Mouse (Mus musculus) heart, adult 2 months (tissue): Measurements from ENCODE around the gene Hddc2. TPM values are rescaled to one million over a fixed set of nuclear protein-coding genes. Genes with fewer than 3 reads are reported as not detected.
A peak's percentile ranks its signal among the peaks of the same experiment; 100 is the strongest.

Experiments
- DNase-seq, 2 experiments: peaks; one replicate each; pipeline ENCODE4 v3.0.0; 2021
- H3K27ac ChIP-seq: fragments of 200-600 bp; 2 replicates; pipeline ENCODE4 v1.8.1; 2022
- H3K27me3 ChIP-seq: fragments of 200-500 bp; 2 replicates; pipeline ENCODE4 v1.6.1; 2012; ENCODE audit warnings: mild to moderate bottlenecking, low read length, inconsistent platforms, mixed read lengths; ENCODE audit not compliant: control insufficient read depth, insufficient read depth
- H3K36me3 ChIP-seq: fragments of 200-500 bp; 2 replicates; pipeline ENCODE4 v1.6.1; 2012; ENCODE audit warnings: low read length, inconsistent platforms; ENCODE audit not compliant: control insufficient read depth, insufficient read depth
- H3K4me1 ChIP-seq: fragments of 200-500 bp; 2 replicates; pipeline ENCODE4 v1.6.1; 2011; ENCODE audit warnings: low read length; ENCODE audit not compliant: control insufficient read depth, insufficient read depth
- H3K4me3 ChIP-seq: fragments of 200-600 bp; 2 replicates; pipeline ENCODE4 v1.8.1; 2022
- H3K79me2 ChIP-seq: fragments of 200-500 bp; replicated peaks from 2 replicates; pipeline ENCODE4 v1.6.1; 2012; ENCODE audit warnings: mild to moderate bottlenecking, inconsistent platforms, low read length, moderate library complexity, mixed read lengths; ENCODE audit not compliant: control insufficient read depth, insufficient read depth
- H3K9ac ChIP-seq: fragments of 200-500 bp; 2 replicates; pipeline ENCODE4 v1.6.1; 2012; ENCODE audit warnings: low read depth, mild to moderate bottlenecking, control low read depth, inconsistent platforms, low read length, mixed read lengths
- CTCF ChIP-seq: fragments of 200-600 bp; IDR thresholded peaks from 2 replicates; pipeline ENCODE4 v1.8.1; 2022; ENCODE audit warnings: antibody characterized with exemption, mild to moderate bottlenecking, moderate library complexity
- EP300 ChIP-seq: fragments of 200-500 bp; IDR thresholded peaks from 2 replicates; pipeline ENCODE4 v1.6.1; 2011; ENCODE audit warnings: low read depth, low read length, control low read depth; ENCODE audit not compliant: insufficient read depth
- POLR2A ChIP-seq: fragments of 200-500 bp; IDR thresholded peaks from 2 replicates; pipeline ENCODE4 v1.6.1; 2011; ENCODE audit warnings: mild to moderate bottlenecking, low read depth, low read length, control low read depth; ENCODE audit not compliant: insufficient read depth
- WGBS: fragments of 180-500 bp; shearing (Covaris S2); methylation state at CpG from one replicate; pipeline ENCODE4 v1.1.7; 2018; 5-methylcytosine and 5-hydroxymethylcytosine counted together
- intact Hi-C: fragments of 180-260 bp; cut with DNase I; formaldehyde crosslinking; loops from one replicate; pipeline ENCODE4 v1.15.1; 2025
- polyA plus RNA-seq: library from polyadenylated mRNA; depleted of rRNA; stranded (reverse); fragments of >200 nt; gene quantifications from 2 replicates; pipeline ENCODE4 v1.2.3, GENCODE M21; 2012
- total RNA-seq, 2 experiments: library from RNA; stranded (reverse); gene quantifications; 2 replicates each; pipeline ENCODE4 v1.2.3; 2021

Hddc2 gene
- total and polyA plus RNA-seq, 3 experiments, result 2.1 to 7.3 (median 5.8) TPM

DNA sequence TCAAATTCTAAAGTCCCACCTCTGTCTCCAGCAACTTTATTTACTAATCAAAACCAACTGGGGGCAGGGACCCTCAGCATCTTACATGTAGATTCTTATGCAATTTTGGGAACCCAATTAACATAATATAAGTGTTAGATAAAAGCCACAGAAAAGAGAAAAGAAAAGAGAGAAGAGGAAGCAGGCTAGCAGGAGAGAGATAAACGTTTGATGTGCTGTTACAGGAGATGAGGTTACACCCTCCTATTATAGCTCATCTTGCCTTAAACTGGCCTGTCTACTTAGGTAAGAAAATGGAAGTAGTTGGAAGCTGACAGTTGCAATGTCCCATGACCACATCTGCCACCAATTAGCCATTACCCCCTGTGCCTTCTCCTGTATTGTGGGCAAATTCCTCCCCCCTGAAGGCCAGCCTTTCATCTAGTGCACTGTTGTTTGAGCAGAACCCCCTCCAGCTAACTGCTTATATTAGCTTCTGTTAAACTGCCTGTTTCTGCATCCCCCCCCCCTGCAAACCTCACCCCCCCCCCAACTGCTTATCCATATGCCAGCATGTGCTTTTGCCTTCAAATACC, 6.1 kb upstream of the Hddc2 start:
- 15% methylated on average over 1 of the region's 1 CpGs for whole genome bisulfite sequencing
- Histone ChIP-seq H3K27me3 (no peaks in the 10 kb centered on the region), H3K27ac (no peak overlapping the region), H3K36me3 (no peaks in the 10 kb centered on the region), H3K4me1 (no peaks in the 10 kb centered on the region), H3K9ac (no peak overlapping the region), H3K4me3 (no peak overlapping the region), H3K79me2 (no peaks in the 10 kb centered on the region)
- intact Hi-C loops, result no loop called here
- no peak for DNase-seq
- TF ChIP-seq CTCF (no peak), POLR2A (no peak), EP300 (no peak)

DNA sequence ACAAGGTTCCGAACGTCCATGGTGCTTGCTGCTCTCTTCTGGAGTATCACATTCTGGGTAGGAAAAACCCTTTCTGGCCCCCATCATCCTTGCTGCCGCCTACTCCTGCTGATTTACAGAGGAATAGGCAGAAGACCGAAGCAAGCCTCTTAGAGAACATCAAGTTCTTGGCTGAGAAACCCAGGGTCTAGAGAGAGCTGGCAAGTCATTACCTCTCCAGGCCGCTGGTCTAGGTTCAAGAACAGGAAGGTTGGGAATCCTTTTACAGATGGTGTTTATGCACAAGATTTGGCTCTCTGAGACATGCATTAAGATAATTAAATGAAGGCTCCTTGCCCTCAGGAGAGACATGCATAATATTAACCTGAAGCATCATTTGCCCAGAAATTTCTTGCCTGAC, 5.3 kb downstream of the Hddc2 start:
- H3K4me1 ChIP-seq, result no peaks in the 10 kb centered on the region
- H3K36me3 ChIP-seq, result no peaks in the 10 kb centered on the region
- 77% methylated on average over 5 of the region's 5 CpGs for WGBS
- no peak for DNase-seq
- intact Hi-C loops, result loop anchor here (10.0 kb wide), 1 partner anchor 704 kb away; no protein-coding TSS in a partner anchor
- no peak overlapping the region for H3K27ac ChIP-seq
- TF ChIP-seq CTCF (no peak), POLR2A (no peak), EP300 (no peak)
- no peaks in the 10 kb centered on the region for H3K79me2 ChIP-seq
- no peak overlapping the region for H3K9ac ChIP-seq
- no peaks in the 10 kb centered on the region for H3K27me3 ChIP-seq
- H3K4me3 ChIP-seq, result no peak overlapping the region

DNA sequence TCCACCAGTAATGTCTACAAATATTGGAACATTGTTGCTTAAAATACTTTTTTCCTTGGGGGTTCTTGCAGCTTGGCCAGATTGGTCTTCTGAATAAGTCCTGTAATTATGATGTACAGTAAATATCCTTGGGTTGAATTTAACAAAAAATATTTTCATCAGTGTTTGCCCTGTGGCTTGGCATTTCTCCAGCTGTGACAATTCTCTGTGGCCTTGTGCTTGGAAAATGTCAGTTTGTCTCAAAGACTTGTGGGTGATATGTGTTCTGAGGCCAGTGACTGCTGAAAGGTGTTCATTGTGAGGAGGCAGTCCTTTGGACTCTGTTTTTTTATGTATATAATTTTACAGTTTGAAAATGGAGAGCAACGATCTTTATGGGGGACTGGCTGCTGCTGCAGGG, 16.3 kb downstream of the Hddc2 start:
- intact Hi-C loops, result no loop called here
- H3K36me3 ChIP-seq, result no peaks in the 10 kb centered on the region
- 90% methylated on average over 1 of the region's 1 CpGs for WGBS
- H3K27me3 ChIP-seq, result no peaks in the 10 kb centered on the region
- TF ChIP-seq CTCF, result no peak
- no peak for TF ChIP-seq EP300
- no peak for TF ChIP-seq POLR2A
- no peak overlapping the region for H3K27ac ChIP-seq
- no peak for DNase-seq
- no peak overlapping the region for H3K9ac ChIP-seq
- no peaks in the 10 kb centered on the region for H3K4me1 ChIP-seq
- H3K79me2 ChIP-seq, result no peaks in the 10 kb centered on the region
- no peak overlapping the region for H3K4me3 ChIP-seq

DNA sequence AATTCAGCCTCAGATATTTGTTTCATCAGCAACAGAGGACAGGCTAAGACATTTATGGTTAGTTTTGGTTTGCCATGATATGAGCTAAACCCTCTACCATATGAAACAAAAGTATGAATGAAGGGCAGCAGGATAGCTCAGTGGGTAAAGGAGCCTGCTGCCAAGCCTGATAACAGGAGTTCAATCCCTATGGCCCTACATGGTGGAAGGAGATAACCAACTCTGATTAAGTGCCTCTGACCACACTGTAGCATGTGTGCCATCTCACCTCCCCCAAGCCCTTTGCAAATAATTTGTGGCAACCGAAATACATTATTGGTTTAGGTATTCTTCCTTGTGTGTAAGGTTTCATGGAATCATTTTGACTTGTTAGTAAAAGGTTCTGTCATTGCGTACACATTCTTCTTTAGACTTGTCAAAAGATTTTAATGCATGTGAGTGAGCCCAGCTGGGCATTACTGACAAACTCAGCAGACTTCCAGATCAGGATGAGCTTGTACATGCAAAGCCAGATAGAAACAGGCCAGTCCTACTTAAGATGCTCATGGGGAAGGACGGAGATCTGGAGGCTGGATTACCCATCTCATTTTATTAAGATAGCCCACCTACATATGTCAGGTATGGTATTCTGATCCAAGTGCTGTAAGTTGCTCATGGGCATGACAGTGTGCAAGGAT, 17.2 kb downstream of the Hddc2 start:
- Histone ChIP-seq H3K27me3 (no peaks in the 10 kb centered on the region), H3K79me2 (no peaks in the 10 kb centered on the region), H3K4me3 (no peak overlapping the region), H3K4me1 (no peaks in the 10 kb centered on the region), H3K27ac (no peak overlapping the region), H3K36me3 (no peaks in the 10 kb centered on the region), H3K9ac (no peak overlapping the region)
- 93% methylated on average over 3 of the region's 3 CpGs for WGBS
- TF ChIP-seq CTCF, result no peak
- no peak for TF ChIP-seq EP300
- TF ChIP-seq POLR2A, result no peak
- DNase-seq, result no peak
- intact Hi-C loops, result no loop called here

DNA sequence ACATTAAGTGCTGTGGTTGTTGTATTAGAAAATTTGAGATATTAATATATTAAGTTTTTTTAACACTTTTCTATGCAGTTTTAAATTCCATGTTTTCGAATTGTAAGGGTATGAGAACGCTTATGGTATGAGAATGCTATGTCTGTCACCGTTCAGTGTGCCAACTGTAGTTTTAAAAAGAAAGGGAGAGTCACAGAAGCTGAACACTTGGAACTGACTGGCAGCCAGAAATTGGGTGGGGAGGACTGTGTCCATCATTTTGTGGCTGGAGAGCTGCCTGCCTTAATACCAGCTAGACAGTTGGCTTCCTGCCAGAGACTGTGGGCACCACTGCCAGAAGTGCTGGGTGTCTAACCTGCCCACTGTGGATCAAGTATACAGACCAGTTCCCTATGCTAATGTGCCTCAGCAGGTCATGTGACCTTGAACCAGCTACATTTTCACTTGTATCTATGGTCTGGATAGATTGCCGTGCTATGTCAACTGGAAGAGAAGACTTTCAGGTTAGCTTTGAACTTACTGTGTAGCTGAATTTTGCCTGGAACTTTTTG, 18.1 kb downstream of the Hddc2 start:
- no peaks in the 10 kb centered on the region for H3K79me2 ChIP-seq
- no peaks in the 10 kb centered on the region for H3K4me1 ChIP-seq
- TF ChIP-seq POLR2A, result no peak
- no peak for TF ChIP-seq EP300
- TF ChIP-seq CTCF, result no peak
- WGBS, result 66% methylated on average over 4 of the region's 4 CpGs
- no peak overlapping the region for H3K27ac ChIP-seq
- no peak overlapping the region for H3K9ac ChIP-seq
- DNase-seq, result peak; percentile 4 to 13
- H3K27me3 ChIP-seq, result no peaks in the 10 kb centered on the region
- no peak overlapping the region for H3K4me3 ChIP-seq
- no peaks in the 10 kb centered on the region for H3K36me3 ChIP-seq
- intact Hi-C loops, result no loop called here

DNA sequence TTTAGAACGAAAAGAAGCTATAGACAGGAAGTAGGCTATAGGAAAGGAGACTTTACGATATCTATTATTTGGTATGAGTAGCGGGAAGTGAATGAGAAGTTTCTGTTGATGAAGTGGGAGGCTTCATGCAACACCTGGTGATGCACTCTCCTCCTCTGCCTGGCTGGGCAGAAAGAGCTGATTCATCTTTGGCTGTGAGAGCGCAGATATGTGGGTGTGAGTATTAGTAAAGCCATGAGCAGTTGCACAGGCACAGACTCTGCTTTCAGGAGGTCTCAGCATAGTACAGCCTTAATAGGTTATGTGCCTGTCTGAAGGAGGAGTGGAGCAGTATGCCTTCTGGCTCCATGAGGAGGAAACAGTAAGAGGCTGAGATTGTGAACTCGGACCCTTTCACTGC, 23.2 kb downstream of the Hddc2 start:
- H3K9ac ChIP-seq, result no peak overlapping the region
- no peak overlapping the region for H3K27ac ChIP-seq
- 76% methylated on average over 5 of the region's 5 CpGs for WGBS
- no peaks in the 10 kb centered on the region for H3K27me3 ChIP-seq
- H3K79me2 ChIP-seq, result no peaks in the 10 kb centered on the region
- no peak for DNase-seq
- no peaks in the 10 kb centered on the region for H3K4me1 ChIP-seq
- no peaks in the 10 kb centered on the region for H3K36me3 ChIP-seq
- TF ChIP-seq EP300, result no peak
- intact Hi-C loops, result no loop called here
- H3K4me3 ChIP-seq, result no peak overlapping the region
